Mouse (Mus musculus) heart, postnatal 0 days (tissue): ENCODE measurements around the gene Pagr1a. TPM values are rescaled to one million over a fixed set of nuclear protein-coding genes. Genes with fewer than 3 reads are reported as not detected.
A peak's percentile ranks its signal among the peaks of the same experiment; 100 is the strongest.

Source experiments
- ATAC-seq: fragments of 200-750 bp; cut with Nextera tagmentation; 2 replicates; pipeline ENCODE4 v1.8.0; 2017; ENCODE audit warnings: low read depth, moderate number of reproducible peaks, moderate library complexity; ENCODE audit not compliant: insufficient read depth
- DNase-seq: peaks from one replicate; pipeline ENCODE4 v3.0.0-alpha.2; 2016; ENCODE audit warnings: low spot score
- H3K27ac ChIP-seq: fragments of 300-500 bp; sonication (generic); 2 replicates; pipeline ENCODE4 v1.5.1; 2014; ENCODE audit warnings: low read depth, mild to moderate bottlenecking
- H3K27me3 ChIP-seq: fragments of 300-500 bp; sonication (generic); 2 replicates; pipeline ENCODE4 v1.6.1; 2014; ENCODE audit warnings: low read length, mixed read lengths; ENCODE audit not compliant: control insufficient read depth, insufficient read depth
- H3K36me3 ChIP-seq: fragments of 300-500 bp; sonication (generic); replicated peaks from 2 replicates; pipeline ENCODE4 v1.6.1; 2014; ENCODE audit warnings: low read length, mixed read lengths; ENCODE audit not compliant: control insufficient read depth, insufficient read depth
- H3K4me1 ChIP-seq: fragments of 300-500 bp; sonication (generic); 2 replicates; pipeline ENCODE4 v1.6.1; 2014; ENCODE audit warnings: antibody characterized with exemption; ENCODE audit not compliant: control insufficient read depth, insufficient read depth
- H3K4me2 ChIP-seq: fragments of 300-500 bp; sonication (generic); 2 replicates; pipeline ENCODE4 v1.6.1; 2014; ENCODE audit warnings: low read depth, mild to moderate bottlenecking, low read length, moderate library complexity
- H3K4me3 ChIP-seq: fragments of 300-500 bp; sonication (generic); 2 replicates; pipeline ENCODE4 v1.5.1; 2014; ENCODE audit warnings: low read depth, low read length
- H3K9ac ChIP-seq: fragments of 300-500 bp; sonication (generic); replicated peaks from 2 replicates; pipeline ENCODE4 v1.6.1; 2014; ENCODE audit warnings: low read depth, low read length, mixed read lengths
- H3K9me3 ChIP-seq: fragments of 300-500 bp; sonication (generic); replicated peaks from 2 replicates; pipeline ENCODE4 v1.6.1; 2016; ENCODE audit warnings: low read length; ENCODE audit not compliant: control insufficient read depth
- CTCF ChIP-seq: IDR thresholded peaks from 2 replicates; pipeline ENCODE4 v1.5.1; 2016; ENCODE audit warnings: antibody characterized with exemption, control low read depth, low read depth
- EP300 ChIP-seq: IDR thresholded peaks from 2 replicates; pipeline ENCODE4 v1.6.1; 2016; ENCODE audit warnings: antibody characterized with exemption, low read depth
- WGBS: fragments of 180-500 bp; shearing (Covaris S2); extraction: QIAGEN DNeasy Blood & Tissue Kit; methylation state at CpG from one replicate; pipeline ENCODE4 v1.1.7; 2014; 5-methylcytosine and 5-hydroxymethylcytosine counted together
- polyA plus RNA-seq: library from polyadenylated mRNA; unstranded; fragments of >200 nt; fragmentation: Nextera tagmentation; extraction: Ambion mirVana; gene quantifications from 2 replicates; pipeline ENCODE4 v1.2.1, GENCODE M21; 2015
- total RNA-seq: library from RNA; depleted of rRNA; stranded (reverse); fragments of >200 nt; gene quantifications from 2 replicates; pipeline ENCODE4 v1.2.3, GENCODE M21; 2014; ENCODE audit warnings: low replicate concordance

Pagr1a gene
- total and polyA plus RNA-seq, 2 experiments from 2014 or later: 44.8 TPM; not detected in 1

GRCm38 (mm10) chr7:127019306-127019960 lies 2.3 kb upstream of the Pagr1a start:
- Histone ChIP-seq H3K27ac (no peak overlapping the region), H3K4me2 (peak overlapping the region; percentile 78; the same call in 1 of the 2 replicates), H3K36me3 (peaks cover 30% of the 10 kb centered on the region), H3K9me3 (no peaks in the 10 kb centered on the region), H3K27me3 (no peaks in the 10 kb centered on the region), H3K4me3 (no peak overlapping the region), H3K4me1 (peaks cover 39% of the 10 kb centered on the region), H3K9ac (no peak overlapping the region)
- ATAC-seq (no peak), DNase-seq (no peak)
- TF ChIP-seq EP300 (no peak), CTCF (no peak)
- WGBS: 78% methylated on average over 14 of the region's 14 CpGs

GRCm38 (mm10) chr7:127018416-127019305 lies 1.5 kb upstream of the Pagr1a start:
- no peaks in the 10 kb centered on the region for H3K27me3 ChIP-seq
- H3K4me2 ChIP-seq: no peak overlapping the region
- peak overlapping the region; percentile 88; the same call in 1 of the 2 replicates for H3K27ac ChIP-seq
- DNase-seq: no peak
- H3K36me3 ChIP-seq: peaks cover 22% of the 10 kb centered on the region
- WGBS: 65% methylated on average over 15 of the region's 15 CpGs
- no peak overlapping the region for H3K9ac ChIP-seq
- no peak for ATAC-seq
- TF ChIP-seq EP300 (no peak), CTCF (no peak)
- peaks cover 31% of the 10 kb centered on the region for H3K4me1 ChIP-seq
- no peaks in the 10 kb centered on the region for H3K9me3 ChIP-seq
- no peak overlapping the region for H3K4me3 ChIP-seq

- Histone ChIP-seq H3K4me3 (no peak overlapping the region), H3K9me3 (no peaks in the 10 kb centered on the region), H3K27ac (peak overlapping the region; percentile 88; the same call in 1 of the 2 replicates), H3K36me3 (peaks cover 15% of the 10 kb centered on the region), H3K27me3 (no peaks in the 10 kb centered on the region), H3K4me2 (no peak overlapping the region), H3K4me1 (peaks cover 26% of the 10 kb centered on the region), H3K9ac (no peak overlapping the region)
- DNase-seq (no peak), ATAC-seq (no peak)
- TF ChIP-seq EP300 (no peak), CTCF (no peak)
- WGBS: 36% methylated on average over 6 of the region's 6 CpGs
Observed at GRCm38 (mm10) chr7:127017950-127018345, 796 bp upstream of the Pagr1a start.

GRCm38 (mm10) chr7:127016486-127016938 lies 640 bp downstream of the Pagr1a start:
- 0 out of 2 replicates have a peak, but pooled peaks cover 10% of the 10 kb centered on the region for H3K36me3 ChIP-seq
- H3K9ac ChIP-seq: peak overlapping the region; percentile 63
- H3K4me3 ChIP-seq: peak overlapping the region; percentile 53
- WGBS: 1% methylated on average over 22 of the region's 22 CpGs
- ATAC-seq (peak; percentile 45), DNase-seq (peak; percentile 67)
- no peak for TF ChIP-seq CTCF
- peak overlapping the region; percentile 89 for H3K4me2 ChIP-seq
- H3K27me3 ChIP-seq: no peaks in the 10 kb centered on the region
- H3K9me3 ChIP-seq: no peaks in the 10 kb centered on the region
- peaks cover 25% of the 10 kb centered on the region for H3K4me1 ChIP-seq
- peak overlapping the region; percentile 88 for H3K27ac ChIP-seq

- Histone ChIP-seq H3K36me3 (0 out of 2 replicates have a peak, but pooled peaks cover 10% of the 10 kb centered on the region), H3K27ac (peak within 1 kb of the TSS; percentile 88), H3K9ac (peak within 1 kb of the TSS; percentile 63), H3K4me1 (peaks cover 23% of the 10 kb centered on the region), H3K27me3 (no peaks in the 10 kb centered on the region), H3K4me3 (peak within 1 kb of the TSS; percentile 53), H3K9me3 (no peaks in the 10 kb centered on the region), H3K4me2 (peak within 1 kb of the TSS; percentile 89)
- TF ChIP-seq EP300: no peak
- no peak for TF ChIP-seq CTCF
- ATAC-seq (no peak), DNase-seq (no peak)
Observed at GRCm38 (mm10) chr7:127016481-127016485, 869 bp downstream of the Pagr1a start, which contains the start of gene Pagr1b. Pagr1b (minus strand) TSS chr7:127016484.
